Mouse (Mus musculus) splenic B cell, adult 2 months (primary cell): Measurements from ENCODE around the gene Olfml3.
A peak's percentile ranks its signal among the peaks of the same experiment; 100 is the strongest.

ENCODE experiments used
- DNase-seq: peaks from one replicate; pipeline ENCODE4 v3.0.0-alpha.2; 2011; ENCODE audit warnings: low read depth, low spot score
- H3K27me3 ChIP-seq: 2 replicates; pipeline ENCODE4 v1.6.1; 2012; ENCODE audit warnings: mild to moderate bottlenecking, low read length, moderate library complexity, mixed read lengths; ENCODE audit not compliant: control insufficient read depth, poor library complexity, insufficient read depth, severe bottlenecking
- H3K36me3 ChIP-seq: 2 replicates; pipeline ENCODE4 v1.6.1; 2012; ENCODE audit warnings: mild to moderate bottlenecking, low read length, moderate library complexity, mixed read lengths; ENCODE audit not compliant: control insufficient read depth, poor library complexity, insufficient read depth, severe bottlenecking

The Olfml3 gene

DNA sequence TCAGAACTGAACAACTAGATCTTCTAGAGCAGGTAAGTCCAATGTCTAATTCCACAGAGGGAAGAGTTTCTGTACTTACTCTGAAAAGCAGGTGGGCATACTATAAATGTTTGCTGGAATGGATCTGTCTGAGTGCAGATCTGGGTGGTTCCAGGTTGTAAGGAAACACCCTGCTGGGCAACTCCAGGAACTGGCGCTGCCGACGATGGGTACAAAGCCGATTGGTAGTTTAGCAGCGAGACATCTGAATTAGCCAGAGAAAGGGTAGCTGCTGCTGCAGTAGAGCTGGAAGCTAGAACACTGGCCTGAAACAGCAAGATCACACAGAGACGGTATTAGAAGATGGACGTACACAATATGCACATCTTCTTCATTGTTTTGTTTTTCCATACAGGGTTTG is 20.7 kb upstream of the Olfml3 start:
- no peaks in the 10 kb centered on the region for H3K27me3 ChIP-seq
- no peak for DNase-seq
- peaks cover 35% of the 10 kb centered on the region for H3K36me3 ChIP-seq

DNA sequence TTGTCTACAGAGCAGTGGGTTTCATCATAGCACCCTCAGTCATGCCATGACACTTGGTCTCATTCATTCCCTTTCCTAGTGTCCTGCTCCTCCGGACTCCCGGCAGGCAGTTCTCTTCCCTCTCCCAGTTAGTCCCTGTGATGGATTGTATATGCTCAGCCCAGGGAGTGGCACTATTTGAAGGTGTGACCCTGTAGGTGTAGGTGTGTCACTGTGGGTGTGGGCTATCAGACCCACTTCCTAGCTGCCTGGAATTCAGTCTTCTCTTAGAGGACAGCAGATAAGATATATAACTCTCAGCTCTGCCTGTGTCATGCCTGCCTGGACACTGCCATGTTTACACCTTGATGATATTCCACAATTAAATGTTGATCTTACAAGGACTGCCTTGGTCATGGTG is 19.1 kb upstream of the Olfml3 start:
- H3K36me3 ChIP-seq = peaks cover 30% of the 10 kb centered on the region
- DNase-seq = no peak
- H3K27me3 ChIP-seq = no peaks in the 10 kb centered on the region

DNA sequence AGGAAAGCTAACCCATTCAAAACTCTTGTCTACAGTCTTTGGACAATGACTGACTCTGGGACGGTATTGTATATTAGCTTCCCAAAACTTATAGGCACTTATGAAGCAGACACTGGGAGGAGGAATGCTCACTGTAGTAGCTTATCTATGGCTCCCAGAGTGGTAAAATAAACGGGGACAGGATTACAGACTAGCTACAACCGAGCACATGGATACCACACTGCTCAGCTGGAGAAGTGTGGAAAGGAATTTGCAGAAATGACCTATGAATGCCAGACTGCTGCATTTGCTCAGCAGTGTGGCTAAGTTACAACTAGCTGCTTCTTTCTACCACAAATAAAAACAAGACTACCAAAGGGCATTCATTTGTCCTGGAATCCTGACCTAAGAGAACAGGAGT is 17.6 kb upstream of the Olfml3 start:
- no peak for DNase-seq
- H3K27me3 ChIP-seq = no peaks in the 10 kb centered on the region

DNA sequence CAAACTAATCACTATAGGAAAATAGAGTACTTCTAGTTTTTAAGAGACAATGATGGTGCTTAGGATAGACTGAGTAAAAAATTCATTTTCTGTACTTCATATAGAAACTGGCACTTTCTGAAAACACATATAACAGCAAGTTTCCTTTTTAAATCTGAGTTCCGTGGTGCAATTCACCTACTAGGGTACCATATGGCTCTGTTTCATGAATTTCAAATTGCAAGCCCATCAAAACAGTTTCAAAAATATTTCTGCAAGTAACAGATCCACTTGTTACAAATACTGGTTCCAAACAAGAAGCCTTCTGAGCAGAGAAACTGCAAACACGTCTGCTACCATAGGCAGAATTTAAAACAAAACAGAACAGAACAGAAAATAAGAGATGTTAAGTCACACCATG is 13.8 kb upstream of the Olfml3 start:
- H3K27me3 ChIP-seq = no peaks in the 10 kb centered on the region
- H3K36me3 ChIP-seq = peaks cover 33% of the 10 kb centered on the region
- no peak for DNase-seq

More for the DNA sequence above, 17.6 kb upstream of the Olfml3 start:
- H3K36me3 ChIP-seq = peaks cover 35% of the 10 kb centered on the region

DNA sequence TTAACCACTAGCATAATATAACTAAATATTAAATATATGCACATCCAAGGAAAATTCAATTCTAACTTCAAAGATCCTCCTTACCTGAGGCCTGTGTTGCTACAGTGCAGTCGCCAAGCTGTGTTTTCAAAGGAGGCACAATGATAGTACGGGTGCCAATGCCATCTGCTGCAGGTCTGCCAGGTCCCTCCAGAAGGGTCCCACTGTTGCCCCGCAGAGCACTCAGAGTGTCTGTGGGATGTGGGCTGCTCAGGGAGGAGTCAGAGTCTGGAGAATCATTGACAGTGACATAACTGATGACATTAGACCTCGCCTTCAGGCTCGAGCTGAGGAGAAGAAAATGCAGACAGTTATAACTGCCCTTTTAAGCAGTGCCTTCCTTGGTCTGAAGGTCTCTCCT is 8.9 kb upstream of the Olfml3 start:
- peaks cover 19% of the 10 kb centered on the region for H3K36me3 ChIP-seq
- no peaks in the 10 kb centered on the region for H3K27me3 ChIP-seq
- DNase-seq = no peak

GRCm38 (mm10) chr3:103745001-103745770 is 7.4 kb upstream of the Olfml3 start:
- peak; percentile 62 for DNase-seq
- H3K36me3 ChIP-seq = peaks cover 14% of the 10 kb centered on the region
- no peaks in the 10 kb centered on the region for H3K27me3 ChIP-seq

DNA sequence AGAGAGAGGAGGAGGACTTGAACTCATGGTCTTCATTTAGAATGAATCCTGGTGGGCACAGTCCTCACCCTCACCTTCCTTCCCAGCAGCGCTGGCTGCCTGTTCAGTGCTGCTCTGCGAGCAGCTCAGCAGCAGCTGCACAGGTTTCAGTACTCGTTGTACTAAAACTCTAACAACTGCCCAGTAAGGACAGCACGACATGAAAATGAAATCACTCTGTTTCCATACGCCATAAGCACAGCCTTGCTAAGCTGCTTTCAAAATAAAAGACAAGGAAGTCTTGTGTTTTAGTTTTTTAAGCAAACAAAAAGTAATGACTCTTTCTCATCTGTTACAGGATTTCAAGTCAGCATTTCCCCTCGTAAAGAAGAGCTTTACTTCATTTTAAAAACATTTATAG is 5.4 kb upstream of the Olfml3 start:
- peak; percentile 23 for DNase-seq
- H3K36me3 ChIP-seq = peaks cover 8% of the 10 kb centered on the region
- H3K27me3 ChIP-seq = no peaks in the 10 kb centered on the region

GRCm38 (mm10) chr3:103740342-103740741 is 2.5 kb upstream of the Olfml3 start:
- peaks cover 5% of the 10 kb centered on the region; the same call in 1 of the 2 replicates for H3K36me3 ChIP-seq
- no peaks in the 10 kb centered on the region for H3K27me3 ChIP-seq
- DNase-seq = no peak

- DNase-seq = no peak
- Histone ChIP-seq H3K27me3 (no peaks in the 10 kb centered on the region), H3K36me3 (peaks cover 3% of the 10 kb centered on the region; the same call in 1 of the 2 replicates)
These were observed 1.5 kb upstream of the Olfml3 start, which contains the start of gene Gm10964 for GRCm38 (mm10) chr3:103739329-103739728. Gm10964 (plus strand) TSS chr3:103739366.

GRCm38 (mm10) chr3:103737061-103737754 is 593 bp downstream of the Olfml3 start:
- no peak for DNase-seq
- Histone ChIP-seq H3K27me3 (no peaks in the 10 kb centered on the region), H3K36me3 (0 out of 2 replicates have a peak, but pooled peaks cover 3% of the 10 kb centered on the region)

DNA sequence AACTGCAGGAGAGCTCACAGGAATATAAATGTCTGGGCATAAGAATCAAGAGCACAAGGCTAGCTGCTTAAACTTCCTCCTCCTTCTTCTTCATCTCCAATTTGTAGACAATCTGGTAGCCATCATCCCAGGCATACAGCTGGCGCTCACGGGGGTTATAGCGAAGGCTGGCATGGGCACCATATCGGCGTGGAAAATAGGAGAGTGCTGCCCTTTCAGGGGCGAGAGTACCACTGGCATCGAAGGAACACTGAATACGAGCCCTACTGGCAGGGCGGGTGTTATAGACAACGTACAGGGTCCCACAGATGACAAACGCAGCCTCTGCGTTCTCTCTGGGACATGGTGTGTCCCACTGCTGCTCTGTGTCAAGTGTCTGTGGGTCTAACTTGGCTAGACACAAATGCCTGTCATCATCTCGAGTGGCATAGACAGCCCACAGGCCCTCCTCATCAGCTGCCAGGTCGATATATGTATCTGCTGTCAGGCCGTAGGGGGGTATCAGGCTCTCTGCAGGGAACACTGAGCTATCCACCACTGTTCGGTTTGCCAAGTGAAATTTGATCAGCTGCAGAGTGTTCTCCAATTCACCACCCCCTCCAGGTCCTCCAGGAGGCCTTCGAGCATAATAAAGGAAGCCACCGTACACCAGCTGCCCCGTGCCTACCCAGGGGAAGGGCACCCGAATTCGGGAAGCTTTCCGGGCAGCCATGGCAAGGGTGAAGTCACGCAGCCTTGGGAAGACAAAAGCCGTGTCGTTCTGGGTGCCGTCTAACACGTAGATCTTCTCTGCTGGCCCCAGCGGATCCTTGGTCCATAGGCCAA is 1.8 kb downstream of the Olfml3 start:
- H3K36me3 ChIP-seq = no peaks in the 10 kb centered on the region
- no peaks in the 10 kb centered on the region for H3K27me3 ChIP-seq
- DNase-seq = no peak

DNA sequence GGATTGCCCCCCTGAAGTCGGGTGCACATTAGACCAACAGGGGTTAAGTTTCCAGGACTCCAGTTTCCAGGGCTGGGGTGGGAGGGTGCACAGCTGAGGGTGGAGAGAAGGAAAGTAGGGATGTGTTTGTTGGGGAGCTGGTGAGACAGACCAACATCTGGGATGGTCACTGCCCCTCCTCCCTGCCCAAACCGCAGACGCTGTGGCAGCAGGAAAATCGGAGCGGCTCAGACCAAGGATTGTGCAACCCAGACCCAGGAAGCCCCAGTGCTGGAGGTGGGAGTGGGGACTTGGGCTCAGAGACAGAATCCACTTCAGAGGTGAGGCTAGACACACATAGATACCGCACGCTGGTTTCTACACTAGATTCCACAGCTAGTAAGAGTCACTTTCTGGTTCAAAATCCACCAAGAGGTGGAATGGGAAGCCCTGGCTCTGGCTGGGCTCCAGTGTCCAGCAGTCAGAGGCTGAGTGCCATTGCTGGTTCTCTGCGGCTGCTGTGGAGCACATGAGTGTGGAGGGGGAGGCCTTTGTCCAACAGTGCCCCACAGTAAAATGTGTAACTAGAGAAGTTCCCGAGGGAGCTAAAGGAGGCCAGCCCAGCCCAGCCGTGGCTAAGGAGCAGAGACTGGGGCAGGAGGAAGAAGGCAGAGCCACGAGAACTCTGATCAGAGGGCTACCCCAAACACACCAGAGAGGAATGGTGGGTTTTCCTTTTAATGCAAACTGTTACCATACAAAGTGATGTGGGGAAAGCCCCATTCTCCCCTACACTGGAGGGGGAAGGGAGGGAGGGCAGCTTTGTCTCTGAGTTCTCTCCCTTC is 2.9 kb downstream of the Olfml3 start:
- no peaks in the 10 kb centered on the region for H3K27me3 ChIP-seq
- no peaks in the 10 kb centered on the region for H3K36me3 ChIP-seq
- DNase-seq = no peak

DNA sequence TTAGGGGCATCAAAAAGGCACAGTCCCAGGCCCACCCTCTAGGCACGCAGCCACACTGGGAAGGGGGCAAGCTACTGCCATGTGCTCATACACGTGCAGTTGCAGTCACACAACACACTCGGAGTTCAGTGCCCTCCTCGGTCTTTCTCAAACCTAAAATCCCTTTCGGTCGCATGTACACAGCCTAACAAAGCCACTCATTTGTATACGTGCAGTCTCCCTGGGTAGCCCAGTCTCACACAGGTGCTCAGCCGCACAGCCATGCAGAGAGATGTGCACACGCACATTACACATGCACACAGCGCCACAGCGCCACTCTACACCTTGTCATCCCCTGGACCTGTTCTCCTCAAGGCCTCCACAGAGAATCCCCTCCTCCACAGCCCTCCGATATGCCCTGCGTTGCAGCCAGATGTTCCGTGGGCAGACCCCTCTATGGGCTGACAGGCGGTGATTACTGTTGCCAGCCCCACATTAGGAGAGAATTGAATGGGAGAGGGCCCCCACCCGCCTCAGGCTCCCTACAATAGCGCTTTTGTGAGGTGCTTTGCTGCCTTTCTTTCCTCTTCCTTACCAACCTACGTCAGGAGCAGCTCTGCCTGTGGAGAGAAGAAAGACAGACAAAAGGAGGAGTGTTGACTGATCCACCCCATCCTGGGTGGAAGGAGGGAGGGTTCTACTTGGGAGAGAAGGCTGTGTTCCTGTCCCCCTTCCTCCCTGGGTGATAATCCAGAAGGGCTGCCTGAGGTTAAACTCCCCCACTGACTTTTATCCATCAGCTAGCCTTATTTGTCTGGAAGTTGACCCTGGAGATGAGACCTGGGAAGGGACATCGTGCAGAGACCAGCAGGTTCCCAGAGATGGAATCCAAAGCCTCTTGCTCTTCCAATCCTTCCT is 3.8 kb downstream of the Olfml3 start:
- Histone ChIP-seq H3K27me3 (no peaks in the 10 kb centered on the region), H3K36me3 (no peaks in the 10 kb centered on the region)
- no peak for DNase-seq
